27 mouse cellular contexts compared by ENCODE assay signal in the genomic region with DNA sequence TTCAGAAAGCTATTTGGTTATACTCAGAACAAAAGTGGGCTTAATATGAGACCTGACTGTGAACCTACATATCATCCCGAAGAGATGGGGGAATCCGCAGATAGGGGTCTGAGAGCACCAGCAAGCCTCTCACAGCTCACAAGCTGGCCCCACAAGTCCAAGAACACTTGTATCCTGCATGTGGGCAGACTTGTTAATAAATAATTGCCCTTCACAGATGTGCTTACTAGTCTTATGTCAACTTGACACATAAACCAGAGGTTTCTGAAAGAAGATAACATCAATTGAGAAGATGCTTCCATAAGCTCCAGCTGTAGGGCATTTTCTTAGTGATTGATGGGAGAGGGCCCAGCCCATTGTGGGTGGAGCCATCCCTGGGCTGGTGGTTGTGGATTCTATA.
"Had no signal": no experiment of that assay in that cellular context is flagged by ENCODE, and none has a peak within 500 bp of the region (broad histone marks: within the 10 kb centered on the region; RNA-seq: fewer than 3 reads in every experiment).

No protein-coding gene starts in this region.

- H3K27me3 ChIP-seq: embryonic facial prominence, embryonic 12.5 days; embryonic facial prominence, embryonic 13.5 days; embryonic facial prominence, embryonic 15.5 days; forebrain, embryonic 12.5 days; forebrain, embryonic 13.5 days; forebrain, embryonic 15.5 days had no signal

- H3K4me1 ChIP-seq: embryonic facial prominence, embryonic 10.5 days; embryonic facial prominence, embryonic 12.5 days; embryonic facial prominence, embryonic 13.5 days; forebrain, embryonic 10.5 days; forebrain, embryonic 12.5 days; forebrain, embryonic 13.5 days; forebrain, embryonic 15.5 days had no signal

- H3K36me3 ChIP-seq: embryonic facial prominence, embryonic 10.5 days; embryonic facial prominence, embryonic 12.5 days; embryonic facial prominence, embryonic 13.5 days; embryonic facial prominence, embryonic 15.5 days; forebrain, embryonic 10.5 days; forebrain, embryonic 12.5 days; forebrain, embryonic 15.5 days had no signal

- H3K27ac ChIP-seq: embryonic facial prominence, embryonic 10.5 days; embryonic facial prominence, embryonic 12.5 days; embryonic facial prominence, embryonic 13.5 days; embryonic facial prominence, embryonic 15.5 days; forebrain, embryonic 10.5 days; forebrain, embryonic 12.5 days; forebrain, embryonic 13.5 days; forebrain, embryonic 15.5 days; gastrocnemius, adult 2 months; heart, adult 2 months had no signal

- DNase-seq: cerebellum, adult 2 months; cerebellum, adult 8-10 months; cerebellum, adult 9-10 months; cerebellum, adult 9-11 months; cerebellum, postnatal 10 days; cerebellum, postnatal 14 days; cerebellum, postnatal 25 days; cerebellum, postnatal 36 days; embryo, embryonic 11 days; forebrain, postnatal 0 days; gastrocnemius, adult 2 months; gastrocnemius, postnatal 10 days; gastrocnemius, postnatal 14 days; gastrocnemius, postnatal 25 days; gastrocnemius, postnatal 36 days; heart, adult 11 months; heart, adult 18-20 months; heart, adult 2 months had no signal

- H3K4me3 ChIP-seq: embryonic facial prominence, embryonic 10.5 days; embryonic facial prominence, embryonic 12.5 days; embryonic facial prominence, embryonic 13.5 days; embryonic facial prominence, embryonic 15.5 days; erythroblast, embryonic 14.5 days; forebrain, embryonic 10.5 days; forebrain, embryonic 12.5 days; forebrain, embryonic 13.5 days; forebrain, embryonic 15.5 days; gastrocnemius, adult 2 months; heart, adult 2 months had no signal
